Mouse (Mus musculus) midbrain, postnatal 0 days (tissue): ENCODE data around the gene Kif1c. TPM values are rescaled to one million over a fixed set of nuclear protein-coding genes. Genes with fewer than 3 reads are reported as not detected.

Experiments used
- ATAC-seq: fragments of 200-750 bp; cut with Nextera tagmentation; 2 replicates; pipeline ENCODE4 v1.8.0; 2017; ENCODE audit warnings: moderate number of reproducible peaks, mild to moderate bottlenecking, moderate TSS enrichment, moderate library complexity; ENCODE audit not compliant: low FRiP score
- DNase-seq: peaks from one replicate; pipeline ENCODE4 v3.0.0-alpha.2; 2015; ENCODE audit warnings: low spot score
- H3K27ac ChIP-seq: fragments of 300-500 bp; sonication (generic); 2 replicates; pipeline ENCODE4 v1.5.1; 2014; ENCODE audit warnings: low read depth, mild to moderate bottlenecking, low read length, mixed read lengths
- H3K27me3 ChIP-seq: fragments of 300-500 bp; sonication (generic); 2 replicates; pipeline ENCODE4 v1.6.1; 2014; ENCODE audit warnings: low read length, control low read depth, mixed read lengths; ENCODE audit not compliant: insufficient read depth
- H3K36me3 ChIP-seq: fragments of 300-500 bp; sonication (generic); 2 replicates; pipeline ENCODE4 v1.6.1; 2014; ENCODE audit warnings: low read length, control low read depth, mixed read lengths; ENCODE audit not compliant: insufficient read depth
- H3K4me1 ChIP-seq: fragments of 300-500 bp; sonication (generic); 2 replicates; pipeline ENCODE4 v1.6.1; 2014; ENCODE audit warnings: mild to moderate bottlenecking, control low read depth, antibody characterized with exemption, low read length, mixed read lengths; ENCODE audit not compliant: insufficient read depth
- H3K4me2 ChIP-seq: fragments of 300-500 bp; sonication (generic); 2 replicates; pipeline ENCODE4 v1.6.1; 2014; ENCODE audit warnings: low read depth, mild to moderate bottlenecking, low read length, mixed read lengths; ENCODE audit not compliant: poor library complexity, severe bottlenecking
- H3K4me3 ChIP-seq: fragments of 300-500 bp; sonication (generic); 2 replicates; pipeline ENCODE4 v1.5.1; 2014; ENCODE audit warnings: low read depth, mild to moderate bottlenecking, low read length, moderate library complexity
- H3K9ac ChIP-seq: fragments of 300-500 bp; sonication (generic); replicated peaks from 2 replicates; pipeline ENCODE4 v1.6.1; 2014; ENCODE audit warnings: mild to moderate bottlenecking, low read length, moderate library complexity, mixed read lengths; ENCODE audit not compliant: poor library complexity, severe bottlenecking
- H3K9me3 ChIP-seq: fragments of 300-500 bp; sonication (generic); 2 replicates; pipeline ENCODE4 v1.6.1; 2016; ENCODE audit warnings: low read length, control low read depth
- CTCF ChIP-seq: IDR thresholded peaks from 2 replicates; pipeline ENCODE4 v1.5.1; 2016; ENCODE audit warnings: antibody characterized with exemption, mild to moderate bottlenecking
- WGBS: fragments of 180-500 bp; shearing (Covaris S2); extraction: QIAGEN DNeasy Blood & Tissue Kit; methylation state at CpG from one replicate; pipeline ENCODE4 v1.1.7; 2014; 5-methylcytosine and 5-hydroxymethylcytosine counted together
- polyA plus RNA-seq: library from polyadenylated mRNA; unstranded; fragments of >200 nt; fragmentation: Nextera tagmentation; extraction: Ambion mirVana; gene quantifications from 2 replicates; pipeline ENCODE4 v1.2.1, GENCODE M21; 2015
- total RNA-seq: library from RNA; depleted of rRNA; stranded (reverse); fragments of >200 nt; gene quantifications from 2 replicates; pipeline ENCODE4 v1.2.3, GENCODE M21; 2014

The Kif1c gene
- total and polyA plus RNA-seq, 2 experiments from 2014 or later, result 1.9 to 30.9 TPM

DNA sequence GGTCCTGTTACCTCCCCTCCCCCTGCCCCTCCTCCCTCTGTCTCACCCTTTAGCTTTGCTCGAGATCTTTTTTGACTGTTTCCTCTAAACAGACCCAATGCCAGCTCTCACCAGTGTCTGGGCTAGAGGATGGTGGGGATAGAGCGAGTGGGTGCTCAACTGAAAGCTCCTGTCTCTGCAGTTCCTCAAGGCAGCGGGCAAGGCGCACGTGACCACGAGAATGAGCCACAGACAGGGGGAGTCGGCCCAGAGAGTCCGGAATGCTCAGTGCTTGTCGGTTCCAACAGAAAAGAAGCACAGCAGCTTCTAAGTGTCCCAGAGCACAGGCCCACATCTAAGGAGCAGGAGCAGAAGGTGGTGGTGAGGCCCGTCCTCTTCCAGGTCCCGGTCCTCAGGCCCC lies 25.8 kb upstream of the Kif1c start:
- 0 out of 2 replicates have a peak, but pooled peaks cover 6% of the 10 kb centered on the region for H3K4me1 ChIP-seq
- no peaks in the 10 kb centered on the region for H3K9me3 ChIP-seq
- 71% methylated on average over 11 of the region's 11 CpGs for WGBS
- H3K27ac ChIP-seq, result no peak overlapping the region
- H3K36me3 ChIP-seq, result peaks cover 41% of the 10 kb centered on the region
- no peak overlapping the region for H3K4me2 ChIP-seq
- ATAC-seq, result no peak
- H3K27me3 ChIP-seq, result no peaks in the 10 kb centered on the region
- H3K4me3 ChIP-seq, result no peak overlapping the region
- no peak for TF ChIP-seq CTCF
- H3K9ac ChIP-seq, result no peak overlapping the region
- no peak for DNase-seq

- Histone ChIP-seq H3K4me3 (no peak overlapping the region), H3K36me3 (peaks cover 56% of the 10 kb centered on the region), H3K9me3 (no peaks in the 10 kb centered on the region), H3K4me1 (no peaks in the 10 kb centered on the region), H3K27ac (no peak overlapping the region), H3K9ac (no peak overlapping the region), H3K4me2 (no peak overlapping the region), H3K27me3 (no peaks in the 10 kb centered on the region)
- no peak for TF ChIP-seq CTCF
- WGBS, result 88% methylated on average over 9 of the region's 9 CpGs
- no peak for ATAC-seq
- no peak for DNase-seq
Observed at GRCm38 (mm10) chr11:70678092-70678491, 22.3 kb upstream of the Kif1c start.

DNA sequence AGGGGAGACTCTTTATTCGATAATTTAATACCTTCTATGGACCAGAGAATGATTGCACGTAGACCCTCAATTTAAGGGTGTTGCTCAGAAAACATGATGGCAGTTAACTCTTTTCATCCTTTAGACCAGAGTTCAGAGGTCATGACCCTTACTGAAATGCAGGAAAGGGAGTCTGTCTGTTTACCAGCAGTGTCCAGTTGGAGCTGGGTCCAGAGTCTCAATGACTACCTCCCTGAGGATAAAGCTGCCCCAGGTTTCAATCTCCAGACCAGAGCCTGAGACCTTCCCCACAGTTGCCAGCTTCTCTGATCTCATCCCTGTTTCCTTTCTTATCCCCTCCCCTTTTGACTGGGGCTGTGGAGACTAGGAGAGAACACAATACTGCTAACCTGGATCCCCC lies 21.8 kb upstream of the Kif1c start:
- TF ChIP-seq CTCF, result no peak
- Histone ChIP-seq H3K27ac (no peak overlapping the region), H3K9ac (no peak overlapping the region), H3K36me3 (peaks cover 60% of the 10 kb centered on the region), H3K4me1 (no peaks in the 10 kb centered on the region), H3K4me2 (no peak overlapping the region), H3K27me3 (no peaks in the 10 kb centered on the region), H3K4me3 (no peak overlapping the region), H3K9me3 (no peaks in the 10 kb centered on the region)
- ATAC-seq, result no peak
- WGBS, result 76% methylated on average over 2 of the region's 2 CpGs
- DNase-seq, result no peak

- WGBS, result 95% methylated on average over 8 of the region's 8 CpGs
- Histone ChIP-seq H3K36me3 (peaks cover 61% of the 10 kb centered on the region), H3K4me1 (no peaks in the 10 kb centered on the region)
Observed at GRCm38 (mm10) chr11:70679361-70679760, 21.0 kb upstream of the Kif1c start.

GRCm38 (mm10) chr11:70679894-70680293 lies 20.5 kb upstream of the Kif1c start:
- no peak for TF ChIP-seq CTCF
- no peak overlapping the region for H3K27ac ChIP-seq
- H3K4me2 ChIP-seq, result no peak overlapping the region
- H3K9me3 ChIP-seq, result no peaks in the 10 kb centered on the region
- DNase-seq (no peak), ATAC-seq (no peak)
- H3K36me3 ChIP-seq, result peaks cover 64% of the 10 kb centered on the region
- H3K27me3 ChIP-seq, result no peaks in the 10 kb centered on the region
- H3K4me3 ChIP-seq, result no peak overlapping the region
- H3K4me1 ChIP-seq, result no peaks in the 10 kb centered on the region
- WGBS, result 91% methylated on average over 8 of the region's 8 CpGs
- no peak overlapping the region for H3K9ac ChIP-seq

More at GRCm38 (mm10) chr11:70679361-70679760, 21.0 kb upstream of the Kif1c start:
- DNase-seq (no peak), ATAC-seq (no peak)
- Histone ChIP-seq H3K27ac (no peak overlapping the region), H3K27me3 (no peaks in the 10 kb centered on the region), H3K4me2 (no peak overlapping the region), H3K4me3 (no peak overlapping the region), H3K9ac (no peak overlapping the region), H3K9me3 (no peaks in the 10 kb centered on the region)
- no peak for TF ChIP-seq CTCF

DNA sequence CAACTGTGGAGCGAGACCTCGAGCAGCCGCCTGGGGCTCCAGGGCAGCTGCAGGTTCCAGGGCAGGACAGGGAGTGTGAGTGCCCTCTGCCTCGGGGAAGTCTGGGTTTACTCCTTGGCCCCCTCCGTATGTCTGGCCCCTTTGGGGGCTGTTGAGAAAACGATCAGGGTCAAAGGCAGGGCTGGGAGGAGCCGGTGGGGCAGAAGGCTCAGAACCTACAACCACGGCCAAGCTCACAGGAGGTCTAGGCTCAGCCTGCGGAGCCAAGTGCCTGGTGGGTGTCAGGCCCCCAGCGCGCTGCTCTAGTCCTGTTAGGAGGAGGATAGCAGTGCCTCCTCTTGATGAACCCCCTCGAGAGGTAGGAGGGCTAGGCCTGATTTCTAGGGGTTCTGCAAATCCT lies 19.2 kb upstream of the Kif1c start:
- 63% methylated on average over 12 of the region's 12 CpGs for WGBS
- Histone ChIP-seq H3K4me3 (no peak overlapping the region), H3K4me1 (peaks cover under 1% of the 10 kb centered on the region; the same call in 1 of the 2 replicates), H3K27me3 (no peaks in the 10 kb centered on the region), H3K27ac (no peak overlapping the region), H3K9me3 (no peaks in the 10 kb centered on the region), H3K4me2 (no peak overlapping the region), H3K9ac (no peak overlapping the region), H3K36me3 (peaks cover 51% of the 10 kb centered on the region)
- no peak for DNase-seq
- ATAC-seq, result no peak
- no peak for TF ChIP-seq CTCF
